Mouse (Mus musculus) cortical plate, adult 2 months (tissue): ENCODE data around the gene Tmeff2. TPM values are rescaled to one million over a fixed set of nuclear protein-coding genes. Genes with fewer than 3 reads are reported as not detected.

Experiments
- H3K27ac ChIP-seq: fragments of 200-500 bp; 2 replicates; pipeline ENCODE4 v1.5.1; 2012; ENCODE audit warnings: low read length, control low read depth, inconsistent platforms; ENCODE audit not compliant: insufficient read depth
- H3K4me1 ChIP-seq: fragments of 200-500 bp; 2 replicates; pipeline ENCODE4 v1.6.1; 2011; ENCODE audit warnings: low read length; ENCODE audit not compliant: control insufficient read depth, insufficient read depth
- H3K4me3 ChIP-seq: fragments of 200-500 bp; 2 replicates; pipeline ENCODE4 v1.5.1; 2011; ENCODE audit warnings: mild to moderate bottlenecking, low read length, control low read depth; ENCODE audit not compliant: insufficient read depth
- CTCF ChIP-seq: fragments of 200-500 bp; IDR thresholded peaks from 2 replicates; pipeline ENCODE4 v1.5.1; 2011; ENCODE audit warnings: mild to moderate bottlenecking, control low read depth, low read length; ENCODE audit not compliant: insufficient read depth; ENCODE audit errors: extremely low read depth
- POLR2A ChIP-seq: fragments of 200-500 bp; IDR thresholded peaks from 2 replicates; pipeline ENCODE4 v1.6.1; 2011; ENCODE audit warnings: mild to moderate bottlenecking, low read length, control low read depth; ENCODE audit not compliant: insufficient read depth; ENCODE audit errors: extremely low read depth
- polyA plus RNA-seq: library from polyadenylated mRNA; depleted of rRNA; stranded (reverse); fragments of >200 nt; gene quantifications from 2 replicates; pipeline ENCODE4 v1.2.3, GENCODE M21; 2012

Tmeff2 gene
- polyA plus RNA-seq, 1 experiment: 63.0 TPM

DNA sequence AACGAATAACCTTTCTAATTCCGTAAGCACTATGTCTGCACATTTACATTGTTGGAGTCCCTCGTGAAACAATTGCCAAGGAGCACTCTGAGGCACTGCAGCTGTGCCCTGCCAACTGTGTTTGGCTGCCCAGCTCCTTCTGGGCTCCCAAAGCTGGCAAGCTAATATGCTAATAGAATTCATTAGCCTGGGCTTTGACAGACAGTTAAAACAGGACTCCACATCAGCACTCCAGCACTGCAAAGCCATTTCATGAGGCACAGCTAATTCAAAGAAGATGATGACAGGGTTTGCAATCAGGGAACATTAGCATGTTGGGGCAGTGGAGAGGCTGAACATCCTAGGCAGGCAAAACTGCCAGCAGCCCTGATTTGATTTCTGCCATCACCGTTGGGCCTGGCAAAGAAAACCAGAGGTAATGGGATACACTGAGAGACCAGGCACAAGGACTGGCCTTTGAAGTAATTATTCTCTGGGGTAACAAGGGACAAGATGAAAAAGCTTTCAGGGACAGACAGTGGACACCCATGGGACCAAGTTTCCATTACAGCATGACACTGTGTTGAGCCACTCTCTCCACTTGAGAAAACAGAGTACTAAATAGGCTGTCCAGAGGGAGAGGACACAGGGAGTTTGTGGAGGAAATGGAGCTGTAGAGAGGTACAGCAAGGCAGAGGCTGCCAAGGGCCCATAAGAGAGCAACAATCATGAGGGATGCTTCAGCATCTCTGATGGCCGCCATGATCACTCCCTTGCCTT lies 316.0 kb downstream of the Tmeff2 start:
- no peak overlapping the region for H3K27ac ChIP-seq
- H3K4me3 ChIP-seq: no peak overlapping the region
- TF ChIP-seq POLR2A: no peak
- TF ChIP-seq CTCF: no peak

DNA sequence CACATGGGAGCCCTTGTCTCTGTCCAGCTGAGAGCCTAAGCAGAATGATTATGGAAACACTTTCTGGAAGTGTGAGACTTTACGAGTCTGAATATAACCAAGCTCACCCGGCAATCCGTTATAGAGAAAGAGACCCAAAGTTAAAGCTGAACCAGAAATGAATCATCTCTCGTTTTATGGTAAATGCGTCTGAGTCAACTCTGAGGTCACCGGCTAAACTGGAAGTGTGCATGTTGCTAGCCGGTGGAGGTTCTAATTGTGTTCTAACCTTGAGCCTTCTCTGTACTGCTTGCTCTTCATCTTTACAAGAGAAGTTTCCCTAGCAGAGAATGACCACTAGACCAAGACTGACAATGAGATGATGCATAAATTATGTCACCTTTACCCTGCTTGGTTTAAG lies 316.8 kb downstream of the Tmeff2 start:
- no peaks in the 10 kb centered on the region for H3K4me1 ChIP-seq
- no peak overlapping the region for H3K27ac ChIP-seq
- no peak overlapping the region for H3K4me3 ChIP-seq
- TF ChIP-seq CTCF (no peak), POLR2A (no peak)

More for the DNA sequence above, 316.0 kb downstream of the Tmeff2 start:
- no peaks in the 10 kb centered on the region for H3K4me1 ChIP-seq

DNA sequence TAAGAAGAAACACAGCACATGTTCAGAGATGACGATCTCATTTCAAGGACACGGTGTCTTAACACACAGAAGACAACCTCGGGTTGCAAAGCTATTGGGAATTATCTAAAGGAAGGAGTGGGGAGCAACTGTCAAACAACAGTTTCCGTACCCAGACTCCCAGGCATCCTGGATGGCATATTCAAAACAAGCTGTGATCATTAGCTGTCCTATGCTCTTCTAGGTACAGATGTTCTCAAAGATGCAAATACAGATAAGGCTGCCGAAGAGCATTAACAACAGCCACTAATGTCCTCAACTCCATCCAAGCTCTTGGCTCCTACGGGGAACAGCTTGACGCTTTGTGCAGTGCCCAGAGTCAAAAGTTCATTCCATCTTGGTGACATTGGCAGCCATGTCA lies 324.7 kb downstream of the Tmeff2 start:
- Histone ChIP-seq H3K4me3 (no peak overlapping the region), H3K27ac (no peak overlapping the region), H3K4me1 (no peaks in the 10 kb centered on the region)
- no peak for TF ChIP-seq POLR2A
- TF ChIP-seq CTCF: no peak
